Mouse (Mus musculus): ENCODE results near the gene Hist1h2ai. TPM values are rescaled to one million over a fixed set of nuclear protein-coding genes. Genes with fewer than 3 reads are reported as not detected.

Gene Hist1h2ai
- polyA plus RNA-seq, 1 experiment: 4.0 TPM

- Histone ChIP-seq H3K4me3 (ENCODE audit: insufficient read depth, low read length) (peak overlapping the region; percentile 31), H3K27ac (ENCODE audit: insufficient read depth, low read depth, low read length) (peak overlapping the region; percentile 90), H3K4me1 (ENCODE audit: control insufficient read depth, insufficient read depth, low read length) (peaks cover 16% of the 10 kb centered on the region)
- TF ChIP-seq CTCF (IDR thresholded peaks at IDR 0.05; ENCODE audit: low read depth, low read length) (no peak), POLR2A (IDR thresholded peaks at IDR 0.05; ENCODE audit: borderline replicate concordance, low read depth, low read length) (no peak)
Measured at GRCm38 (mm10) chr13:21718381-21719080, 2.3 kb downstream of the Hist1h2ai start.

GRCm38 (mm10) chr13:21721107-21721756, 5.0 kb downstream of the Hist1h2ai start:
- H3K27ac ChIP-seq (ENCODE audit: insufficient read depth, low read depth, low read length): peak overlapping the region; percentile 91
- H3K4me1 ChIP-seq (ENCODE audit: control insufficient read depth, insufficient read depth, low read length): peaks cover 18% of the 10 kb centered on the region
- H3K4me3 ChIP-seq (ENCODE audit: insufficient read depth, low read length): peak overlapping the region; percentile 44

GRCm38 (mm10) chr13:21721757-21722372, 5.6 kb downstream of the Hist1h2ai start, which contains the start of gene Hist1h2bm:
Hist1h2bm (plus strand) TSS chr13:21722044.
- peak within 1 kb of the TSS; percentile 49 for H3K4me3 ChIP-seq (ENCODE audit: insufficient read depth, low read length)
- peak within 1 kb of the TSS; percentile 91 for H3K27ac ChIP-seq (ENCODE audit: insufficient read depth, low read depth, low read length)
- peak; percentile 35; the same call in 1 of the 2 replicates for TF ChIP-seq POLR2A (IDR thresholded peaks at IDR 0.05; ENCODE audit: borderline replicate concordance, low read depth, low read length)
- peaks cover 20% of the 10 kb centered on the region for H3K4me1 ChIP-seq (ENCODE audit: control insufficient read depth, insufficient read depth, low read length)

GRCm38 (mm10) chr13:21722373-21722925, 6.2 kb downstream of the Hist1h2ai start:
- Histone ChIP-seq H3K27ac (ENCODE audit: insufficient read depth, low read depth, low read length) (peak overlapping the region; percentile 59), H3K4me1 (ENCODE audit: control insufficient read depth, insufficient read depth, low read length) (peaks cover 23% of the 10 kb centered on the region), H3K4me3 (ENCODE audit: insufficient read depth, low read length) (peak overlapping the region; percentile 49)
- TF ChIP-seq POLR2A (IDR thresholded peaks at IDR 0.05; ENCODE audit: borderline replicate concordance, low read depth, low read length) (no peak), CTCF (IDR thresholded peaks at IDR 0.05; ENCODE audit: low read depth, low read length) (no peak)

- TF ChIP-seq CTCF (IDR thresholded peaks at IDR 0.05; ENCODE audit: low read depth, low read length) (no peak), POLR2A (IDR thresholded peaks at IDR 0.05; ENCODE audit: borderline replicate concordance, low read depth, low read length) (no peak)
- Histone ChIP-seq H3K4me3 (ENCODE audit: insufficient read depth, low read length) (no peak overlapping the region), H3K27ac (ENCODE audit: insufficient read depth, low read depth, low read length) (no peak overlapping the region; the same call in 1 of the 2 replicates), H3K4me1 (ENCODE audit: control insufficient read depth, insufficient read depth, low read length) (peaks cover 23% of the 10 kb centered on the region)
Measured at GRCm38 (mm10) chr13:21722993-21723836, 7.0 kb downstream of the Hist1h2ai start.

- TF ChIP-seq POLR2A (IDR thresholded peaks at IDR 0.05; ENCODE audit: borderline replicate concordance, low read depth, low read length) (no peak), CTCF (IDR thresholded peaks at IDR 0.05; ENCODE audit: low read depth, low read length) (no peak)
- no peak overlapping the region for H3K27ac ChIP-seq (ENCODE audit: insufficient read depth, low read depth, low read length)
Measured at GRCm38 (mm10) chr13:21727948-21728572, 11.8 kb downstream of the Hist1h2ai start.

GRCm38 (mm10) chr13:21729544-21729943, 13.3 kb downstream of the Hist1h2ai start:
- Histone ChIP-seq H3K27ac (ENCODE audit: insufficient read depth, low read depth, low read length) (no peak overlapping the region), H3K4me3 (ENCODE audit: insufficient read depth, low read length) (no peak overlapping the region), H3K4me1 (ENCODE audit: control insufficient read depth, insufficient read depth, low read length) (peaks cover 17% of the 10 kb centered on the region)
- TF ChIP-seq POLR2A (IDR thresholded peaks at IDR 0.05; ENCODE audit: borderline replicate concordance, low read depth, low read length) (no peak), CTCF (IDR thresholded peaks at IDR 0.05; ENCODE audit: low read depth, low read length) (no peak)

More at GRCm38 (mm10) chr13:21727948-21728572, 11.8 kb downstream of the Hist1h2ai start:
- peaks cover 17% of the 10 kb centered on the region for H3K4me1 ChIP-seq (ENCODE audit: control insufficient read depth, insufficient read depth, low read length)
- H3K4me3 ChIP-seq (ENCODE audit: insufficient read depth, low read length): no peak overlapping the region

GRCm38 (mm10) chr13:21733466-21733865, 17.2 kb downstream of the Hist1h2ai start:
- H3K4me1 ChIP-seq (ENCODE audit: control insufficient read depth, insufficient read depth, low read length): peaks cover 12% of the 10 kb centered on the region
- no peak for TF ChIP-seq POLR2A (IDR thresholded peaks at IDR 0.05; ENCODE audit: borderline replicate concordance, low read depth, low read length)
- TF ChIP-seq CTCF (IDR thresholded peaks at IDR 0.05; ENCODE audit: low read depth, low read length): no peak
- no peak overlapping the region for H3K27ac ChIP-seq (ENCODE audit: insufficient read depth, low read depth, low read length)
- H3K4me3 ChIP-seq (ENCODE audit: insufficient read depth, low read length): no peak overlapping the region

Measured in bone marrow macrophage, adult 2 months (primary cell).